Mouse (Mus musculus) heart, embryonic 11.5 days (tissue): Measurements from ENCODE around the gene Ppib. TPM values are rescaled to one million over a fixed set of nuclear protein-coding genes. Genes with fewer than 3 reads are reported as not detected.

Experiments
- ATAC-seq: fragments of 200-750 bp; cut with Nextera tagmentation; replicated peaks from 2 replicates; pipeline ENCODE4 v1.8.0; 2017; ENCODE audit warnings: moderate library complexity; ENCODE audit not compliant: insufficient number of reproducible peaks, low FRiP score, low TSS enrichment
- H3K27ac ChIP-seq: fragments of 300-500 bp; sonication (generic); 2 replicates; pipeline ENCODE4 v1.5.1; 2014; ENCODE audit warnings: mild to moderate bottlenecking, low read depth, low read length
- H3K27me3 ChIP-seq: fragments of 300-500 bp; sonication (generic); 2 replicates; pipeline ENCODE4 v1.6.1; 2014; ENCODE audit warnings: mild to moderate bottlenecking, low read length, mixed read lengths; ENCODE audit not compliant: control insufficient read depth, insufficient read depth
- H3K36me3 ChIP-seq: fragments of 300-500 bp; sonication (generic); 2 replicates; pipeline ENCODE4 v1.6.1; 2014; ENCODE audit warnings: mild to moderate bottlenecking, low read length, moderate library complexity, mixed read lengths; ENCODE audit not compliant: control insufficient read depth, insufficient read depth
- H3K4me1 ChIP-seq: fragments of 300-500 bp; sonication (generic); 2 replicates; pipeline ENCODE4 v1.6.1; 2014; ENCODE audit warnings: low read length; ENCODE audit not compliant: control insufficient read depth, insufficient read depth
- H3K4me2 ChIP-seq: fragments of 300-500 bp; sonication (generic); 2 replicates; pipeline ENCODE4 v1.6.1; 2014; ENCODE audit warnings: mild to moderate bottlenecking, moderate library complexity
- H3K4me3 ChIP-seq: fragments of 300-500 bp; sonication (generic); 2 replicates; pipeline ENCODE4 v1.5.1; 2014; ENCODE audit warnings: low read depth, low read length
- H3K9ac ChIP-seq: fragments of 300-500 bp; sonication (generic); 2 replicates; pipeline ENCODE4 v1.6.1; 2014; ENCODE audit warnings: mild to moderate bottlenecking, low read depth, low read length, moderate library complexity
- H3K9me3 ChIP-seq: fragments of 300-500 bp; sonication (generic); replicated peaks from 2 replicates; pipeline ENCODE4 v1.6.1; 2016; ENCODE audit warnings: low read length; ENCODE audit not compliant: control insufficient read depth
- WGBS: fragments of 180-500 bp; shearing (Covaris S2); extraction: QIAGEN DNeasy Blood & Tissue Kit; methylation state at CpG from one replicate; pipeline ENCODE4 v1.1.7; 2014; ENCODE audit not compliant: insufficient replicate concordance; 5-methylcytosine and 5-hydroxymethylcytosine counted together
- polyA plus RNA-seq: library from polyadenylated mRNA; unstranded; fragments of >200 nt; fragmentation: Nextera tagmentation; extraction: Ambion mirVana; gene quantifications from 2 replicates; pipeline ENCODE4 v1.2.1, GENCODE M21; 2014

Gene Ppib
- polyA plus RNA-seq, 1 experiment from 2014 or later, result 463 TPM

GRCm38 (mm10) chr9:66101577-66101976 lies 41.6 kb downstream of the Ppib start:
- no peak overlapping the region for H3K4me3 ChIP-seq
- no peak for ATAC-seq
- H3K27me3 ChIP-seq, result no peaks in the 10 kb centered on the region
- WGBS, result 80% methylated on average over 8 of the region's 8 CpGs
- peaks cover 15% of the 10 kb centered on the region for H3K36me3 ChIP-seq
- H3K9me3 ChIP-seq, result no peaks in the 10 kb centered on the region
- no peak overlapping the region for H3K27ac ChIP-seq
- H3K4me2 ChIP-seq, result no peak overlapping the region
- no peak overlapping the region for H3K9ac ChIP-seq
- no peaks in the 10 kb centered on the region for H3K4me1 ChIP-seq

- Histone ChIP-seq H3K27me3 (no peaks in the 10 kb centered on the region), H3K4me3 (no peak overlapping the region), H3K36me3 (peaks cover 15% of the 10 kb centered on the region), H3K27ac (no peak overlapping the region), H3K9me3 (no peaks in the 10 kb centered on the region), H3K9ac (no peak overlapping the region), H3K4me1 (no peaks in the 10 kb centered on the region), H3K4me2 (no peak overlapping the region)
- no peak for ATAC-seq
- 92% methylated on average over 6 of the region's 6 CpGs for WGBS
Measured at GRCm38 (mm10) chr9:66102668-66103067, 42.6 kb downstream of the Ppib start.

GRCm38 (mm10) chr9:66104601-66105000 lies 44.6 kb downstream of the Ppib start:
- 87% methylated on average over 4 of the region's 4 CpGs for WGBS
- H3K4me2 ChIP-seq, result no peak overlapping the region
- H3K4me3 ChIP-seq, result no peak overlapping the region
- no peak for ATAC-seq
- no peaks in the 10 kb centered on the region for H3K9me3 ChIP-seq
- no peaks in the 10 kb centered on the region for H3K27me3 ChIP-seq
- no peak overlapping the region for H3K9ac ChIP-seq
- H3K4me1 ChIP-seq, result no peaks in the 10 kb centered on the region
- peaks cover 10% of the 10 kb centered on the region for H3K36me3 ChIP-seq
- H3K27ac ChIP-seq, result no peak overlapping the region

GRCm38 (mm10) chr9:66105168-66105567 lies 45.1 kb downstream of the Ppib start:
- 87% methylated on average over 8 of the region's 8 CpGs for WGBS
- peaks cover 10% of the 10 kb centered on the region for H3K36me3 ChIP-seq
- no peak for ATAC-seq

GRCm38 (mm10) chr9:66109574-66109973 lies 49.6 kb downstream of the Ppib start:
- no peak overlapping the region for H3K4me2 ChIP-seq
- no peaks in the 10 kb centered on the region for H3K4me1 ChIP-seq
- ATAC-seq, result no peak
- H3K9me3 ChIP-seq, result no peaks in the 10 kb centered on the region
- H3K36me3 ChIP-seq, result peaks cover 7% of the 10 kb centered on the region
- no peaks in the 10 kb centered on the region for H3K27me3 ChIP-seq
- H3K27ac ChIP-seq, result no peak overlapping the region
- 98% methylated on average over 1 of the region's 1 CpGs for WGBS
- no peak overlapping the region for H3K4me3 ChIP-seq
- H3K9ac ChIP-seq, result no peak overlapping the region

More at GRCm38 (mm10) chr9:66105168-66105567, 45.1 kb downstream of the Ppib start:
- Histone ChIP-seq H3K9me3 (no peaks in the 10 kb centered on the region), H3K9ac (no peak overlapping the region), H3K27me3 (no peaks in the 10 kb centered on the region), H3K4me2 (no peak overlapping the region), H3K27ac (no peak overlapping the region), H3K4me3 (no peak overlapping the region), H3K4me1 (no peaks in the 10 kb centered on the region)

- H3K4me1 ChIP-seq, result no peaks in the 10 kb centered on the region
- no peaks in the 10 kb centered on the region for H3K9me3 ChIP-seq
- no peak for ATAC-seq
- WGBS, result 63% methylated on average over 8 of the region's 8 CpGs
- H3K36me3 ChIP-seq, result peaks cover 3% of the 10 kb centered on the region
- H3K9ac ChIP-seq, result no peak overlapping the region
- no peak overlapping the region for H3K4me2 ChIP-seq
- no peak overlapping the region for H3K27ac ChIP-seq
- no peaks in the 10 kb centered on the region for H3K27me3 ChIP-seq
- no peak overlapping the region for H3K4me3 ChIP-seq
Measured at GRCm38 (mm10) chr9:66110126-66110525, 50.1 kb downstream of the Ppib start.

GRCm38 (mm10) chr9:66110611-66111379 lies 50.8 kb downstream of the Ppib start:
- WGBS, result 80% methylated on average over 8 of the region's 8 CpGs
- Histone ChIP-seq H3K9me3 (no peaks in the 10 kb centered on the region), H3K9ac (no peak overlapping the region), H3K4me3 (no peak overlapping the region), H3K27me3 (no peaks in the 10 kb centered on the region), H3K4me1 (no peaks in the 10 kb centered on the region), H3K36me3 (peaks cover 3% of the 10 kb centered on the region; the same call in 1 of the 2 replicates), H3K27ac (no peak overlapping the region), H3K4me2 (no peak overlapping the region)
- no peak for ATAC-seq

- Histone ChIP-seq H3K4me2 (no peak overlapping the region), H3K27me3 (no peaks in the 10 kb centered on the region), H3K36me3 (peaks cover 3% of the 10 kb centered on the region; the same call in 1 of the 2 replicates), H3K4me1 (no peaks in the 10 kb centered on the region), H3K9ac (no peak overlapping the region), H3K4me3 (no peak overlapping the region), H3K27ac (no peak overlapping the region), H3K9me3 (no peaks in the 10 kb centered on the region)
- ATAC-seq, result no peak
- WGBS, result 81% methylated on average over 3 of the region's 3 CpGs
Measured at GRCm38 (mm10) chr9:66114341-66114740, 54.3 kb downstream of the Ppib start.
